Mouse (Mus musculus): ENCODE data around the gene Tspan13.

The Tspan13 gene

DNA sequence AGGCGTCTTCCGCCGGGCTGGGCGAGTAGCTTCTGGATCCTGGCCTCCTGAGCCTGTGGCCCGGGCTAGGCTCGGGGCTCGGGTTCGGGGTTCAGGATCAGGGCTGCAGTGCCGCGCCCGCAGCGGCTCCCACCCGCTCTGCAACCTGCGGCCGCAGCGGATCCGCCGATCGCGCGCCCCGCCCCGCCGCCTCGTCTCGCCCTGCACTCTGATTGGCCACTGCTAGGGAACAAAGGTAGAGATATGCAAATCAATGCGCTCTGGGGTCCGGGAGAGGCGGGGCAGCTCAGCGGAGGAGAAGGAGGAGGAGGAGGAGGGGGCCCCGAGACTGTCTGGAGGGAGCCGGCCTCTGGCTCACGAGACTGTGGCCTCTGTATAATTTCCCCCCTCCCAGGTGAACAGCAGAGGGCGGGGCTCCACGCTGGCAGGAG lies at the start of gene Tspan13:
Gene Tspan13, minus strand, starts transcription at position 153 of the 431 bp plus-strand sequence.
- in situ Hi-C loops (cut with MboI), result no loop called here

DNA sequence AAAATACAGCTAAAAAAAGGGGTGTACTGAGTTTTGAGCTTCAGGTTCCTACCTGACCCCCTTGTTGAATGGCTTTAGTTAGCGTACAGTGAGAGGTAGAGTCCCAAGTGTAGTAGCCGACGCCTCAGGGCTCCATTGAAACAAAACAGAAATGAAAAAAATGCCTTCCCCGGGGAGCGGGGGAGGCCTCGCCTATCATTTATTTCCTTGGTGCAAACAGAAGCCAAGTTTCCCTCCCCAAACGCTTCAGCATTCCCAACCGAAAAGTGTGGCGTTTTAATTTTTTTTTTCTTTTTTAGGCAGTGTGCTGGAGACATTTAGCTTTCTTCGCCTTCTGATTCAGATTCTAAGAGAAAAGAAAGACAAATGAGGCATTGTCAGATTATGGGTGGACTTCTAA lies 49.7 kb upstream of the Tspan13 start:
- in situ Hi-C loops (cut with MboI), result no loop called here

DNA sequence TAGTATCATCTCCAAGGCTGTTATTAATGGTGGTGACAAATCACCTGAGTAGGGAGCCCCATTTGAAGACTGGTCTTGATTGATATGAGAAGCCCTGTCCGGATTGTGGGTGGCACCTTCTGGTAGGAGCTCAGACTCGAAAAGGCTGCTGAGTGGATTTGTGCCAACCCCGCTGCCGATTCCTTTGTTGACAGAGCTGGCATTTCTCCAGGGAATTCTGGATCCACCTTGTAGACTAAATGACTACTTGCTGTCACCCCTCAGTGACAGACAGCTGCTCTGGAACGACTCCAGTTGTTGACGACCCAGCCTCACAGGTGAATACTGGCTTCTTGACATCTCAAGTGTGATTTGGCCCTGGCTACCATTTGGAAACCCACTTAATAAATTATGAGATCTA lies 46.9 kb upstream of the Tspan13 start:
- in situ Hi-C loops (cut with MboI), result no loop called here

- in situ Hi-C loops (cut with MboI), result no loop called here
Observed at GRCm38 (mm10) chr12:36088804-36089203, 46.5 kb upstream of the Tspan13 start.

GRCm38 (mm10) chr12:36085380-36085779 lies 43.1 kb upstream of the Tspan13 start:
- in situ Hi-C loops (cut with MboI), result no loop called here

GRCm38 (mm10) chr12:36078101-36078899 lies 36.0 kb upstream of the Tspan13 start:
- in situ Hi-C loops (cut with MboI), result no loop called here

DNA sequence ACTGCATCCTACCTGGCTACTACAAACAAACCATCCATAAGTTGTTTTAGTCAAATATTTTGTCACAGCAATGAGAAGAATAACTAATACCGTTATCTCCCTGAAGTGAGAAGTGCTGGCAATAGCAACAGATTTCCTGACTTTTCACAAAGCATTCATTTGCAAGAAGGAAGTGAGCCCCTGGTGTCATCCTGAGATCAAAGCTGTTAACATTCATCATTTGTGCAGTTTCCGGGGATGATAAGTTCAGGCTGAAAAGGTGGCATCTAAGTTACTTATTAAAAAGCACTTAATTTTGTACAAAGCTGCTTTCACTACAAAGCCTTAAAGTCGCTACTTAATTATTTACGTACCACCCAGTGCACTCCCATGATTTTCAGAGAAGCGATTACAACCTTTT lies 30.6 kb upstream of the Tspan13 start:
- in situ Hi-C loops (cut with MboI), result no loop called here

- in situ Hi-C loops (cut with MboI), result no loop called here
Observed at GRCm38 (mm10) chr12:36070231-36070630, 27.9 kb upstream of the Tspan13 start.

DNA sequence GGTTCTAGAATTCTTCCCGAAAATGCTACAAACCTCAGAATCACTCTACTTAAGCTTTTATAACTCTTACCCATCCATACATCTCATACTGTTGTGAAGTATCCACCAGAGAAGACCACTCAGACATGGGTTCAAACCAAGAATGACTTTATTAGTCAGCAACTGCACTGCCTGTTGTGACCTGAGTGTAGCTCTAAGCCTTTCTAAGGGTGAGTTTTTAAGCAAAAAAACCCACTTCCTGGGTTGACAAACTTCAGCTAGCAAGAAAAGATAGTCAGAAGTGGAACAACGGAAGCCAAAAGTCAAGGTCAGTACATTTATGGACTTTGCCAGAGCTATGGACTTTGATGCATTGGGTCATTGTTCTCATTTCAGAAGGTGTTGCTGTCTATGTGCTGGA lies 25.2 kb upstream of the Tspan13 start:
- in situ Hi-C loops (cut with MboI), result no loop called here

DNA sequence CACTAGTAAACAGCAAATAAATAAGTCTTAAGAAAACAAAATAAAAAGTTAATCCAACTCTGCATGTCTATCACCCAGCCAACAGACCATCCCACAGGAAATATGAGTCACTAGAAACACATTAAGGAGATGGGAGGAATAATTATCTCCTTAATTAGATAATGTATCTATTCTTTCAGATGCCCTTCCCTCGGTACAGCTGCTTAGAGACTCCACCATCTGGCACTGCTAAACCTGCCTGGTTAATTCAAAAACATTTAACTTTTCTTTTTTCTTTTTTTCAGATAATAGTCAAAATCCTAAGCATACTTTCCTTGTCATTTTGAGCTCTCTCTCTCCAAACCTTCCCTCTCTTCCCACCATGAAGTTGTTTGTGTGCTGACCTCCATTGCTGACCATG lies 23.6 kb upstream of the Tspan13 start:
- in situ Hi-C loops (cut with MboI), result no loop called here

GRCm38 (mm10) chr12:36057699-36058098 lies 15.4 kb upstream of the Tspan13 start:
- in situ Hi-C loops (cut with MboI), result no loop called here

DNA sequence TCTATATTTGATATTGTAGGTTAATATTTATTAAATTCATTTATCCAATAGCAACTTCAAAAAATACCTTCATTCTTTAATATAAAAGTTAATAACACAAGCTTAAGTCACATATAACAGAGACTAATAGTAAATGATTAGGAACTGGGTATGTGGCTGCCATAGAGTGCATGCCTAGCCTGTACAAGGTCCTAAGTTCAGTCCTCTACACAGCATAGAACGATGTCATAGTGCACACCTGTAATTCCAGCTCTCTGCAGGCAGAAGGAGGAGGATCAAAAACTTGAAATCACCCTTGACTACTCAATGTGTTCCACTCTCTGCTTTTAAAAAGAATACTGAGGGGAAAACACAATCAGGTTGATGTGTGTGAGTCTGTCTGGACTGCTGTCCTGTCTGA lies 8.0 kb upstream of the Tspan13 start:
- in situ Hi-C loops (cut with MboI), result no loop called here

- in situ Hi-C loops (cut with MboI), result no loop called here
Observed at GRCm38 (mm10) chr12:36047593-36047992, 5.3 kb upstream of the Tspan13 start.

- in situ Hi-C loops (cut with MboI), result no loop called here
Observed at GRCm38 (mm10) chr12:36046196-36046595, 3.9 kb upstream of the Tspan13 start.

DNA sequence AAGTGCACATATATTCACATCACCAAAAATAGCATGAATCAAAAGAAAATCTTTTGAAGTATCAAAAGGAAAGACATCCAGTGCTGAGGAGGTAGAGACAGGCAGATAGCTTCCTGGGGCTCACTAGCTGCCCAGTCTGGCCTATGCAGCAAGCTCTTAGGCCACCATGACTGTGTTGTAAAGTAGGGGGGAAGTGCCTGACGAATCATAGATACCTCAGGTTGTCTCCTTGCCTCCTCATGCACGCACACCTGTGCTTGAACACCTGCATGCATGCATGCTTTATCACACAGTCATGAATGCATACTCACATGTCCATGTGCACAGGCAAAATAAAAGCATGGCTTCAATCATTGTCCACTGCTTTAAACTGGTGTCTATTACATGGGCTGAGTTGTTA lies 2.4 kb upstream of the Tspan13 start:
- in situ Hi-C loops (cut with MboI), result no loop called here

GRCm38 (mm10) chr12:36041703-36042347 lies 475 bp downstream of the Tspan13 start:
- in situ Hi-C loops (cut with MboI), result no loop called here

GRCm38 (mm10) chr12:36041281-36041589 lies 1.1 kb downstream of the Tspan13 start:
- in situ Hi-C loops (cut with MboI), result no loop called here

- in situ Hi-C loops (cut with MboI), result no loop called here
Observed at GRCm38 (mm10) chr12:36040571-36041280, 1.6 kb downstream of the Tspan13 start.

- in situ Hi-C loops (cut with MboI), result no loop called here
Observed at GRCm38 (mm10) chr12:36039541-36040084, 2.7 kb downstream of the Tspan13 start.

GRCm38 (mm10) chr12:36036776-36037175 lies 5.5 kb downstream of the Tspan13 start:
- in situ Hi-C loops (cut with MboI), result no loop called here

- in situ Hi-C loops (cut with MboI), result no loop called here
Observed at GRCm38 (mm10) chr12:36036121-36036520, 6.2 kb downstream of the Tspan13 start.

DNA sequence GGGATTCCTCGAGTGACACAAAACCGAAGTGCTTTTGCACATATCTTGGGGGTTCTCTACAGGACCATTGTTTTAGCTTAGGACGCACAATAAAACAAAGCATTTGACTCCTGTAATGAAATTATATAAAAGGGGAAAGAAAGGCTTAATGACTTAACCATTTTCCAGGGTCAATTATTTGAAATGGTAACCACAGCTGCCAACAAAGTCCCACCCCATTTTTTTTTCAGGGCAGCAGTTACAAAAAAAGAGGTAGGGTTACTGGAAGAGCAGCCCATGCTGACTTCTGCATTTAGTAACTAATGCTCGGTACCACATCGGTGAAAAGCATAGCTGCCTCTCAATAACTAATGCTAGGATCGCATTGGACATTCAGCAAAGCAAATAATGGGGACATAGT lies 6.8 kb downstream of the Tspan13 start:
- in situ Hi-C loops (cut with MboI), result no loop called here

- in situ Hi-C loops (cut with MboI), result no loop called here
Observed at GRCm38 (mm10) chr12:36032419-36032818, 9.9 kb downstream of the Tspan13 start.
